Mouse (Mus musculus) Patski (cell line): Measurements from ENCODE around the gene Il9. TPM values are rescaled to one million over a fixed set of nuclear protein-coding genes. Genes with fewer than 3 reads are reported as not detected.
A peak's percentile ranks its signal among the peaks of the same experiment; 100 is the strongest.

Source experiments
- ATAC-seq: fragments of 100-300 bp; one replicate; pipeline ENCODE4 v1.8.0; 2021
- CTCF ChIA-PET: fragments of 350-600 bp; sonication (Branson Sonifier 250); formaldehyde crosslinking; loops from one replicate; lab custom pipeline; 2022; ENCODE audit warnings: inconsistent platforms; lab: Charles Lee
- POLR2A ChIA-PET: fragments of 350-600 bp; sonication (Branson Sonifier 250); formaldehyde crosslinking; loops from one replicate; lab custom pipeline; 2022; ENCODE audit warnings: antibody characterized with exemption, inconsistent platforms; lab: Charles Lee
- DNase-seq: peaks from one replicate; pipeline ENCODE4 v3.0.0-alpha.2; 2011; ENCODE audit warnings: low read depth, low spot score
- H3K27me3 ChIP-seq: fragments of 371-371 bp; one replicate; pipeline ENCODE4 v1.5.1; 2021
- CTCF ChIP-seq: fragments of 100-300 bp; IDR thresholded peaks from one replicate; pipeline ENCODE4 v1.5.1; 2021
- in situ Hi-C: fragments of 300-500 bp; cut with MboI; formaldehyde crosslinking; loops from 3 replicates; pipeline ENCODE4 v1.11.1; 2018; ENCODE audit warnings: low pct_unique_long_range_greater_than_20kb, mixed read lengths
- polyA plus RNA-seq: library from polyadenylated mRNA; unstranded; gene quantifications from one replicate; pipeline ENCODE4 v1.2.3, GENCODE M21; 2021

The Il9 gene
- polyA plus RNA-seq, 1 experiment from 2014 or later: not detected

GRCm38 (mm10) chr13:56509796-56510195 lies 27.8 kb upstream of the Il9 start:
- no peak for DNase-seq
- H3K27me3 ChIP-seq: no peaks in the 10 kb centered on the region
- no peak for TF ChIP-seq CTCF
- in situ Hi-C loops: no loop called here
- ChIA-PET CTCF (interaction anchor here (1.1 kb wide), 1 partner anchor 12 kb away, joined by 4 read pairs; the partner anchor contains the start of gene Fbxl21), POLR2A (no interaction called here)
- ATAC-seq: no peak

DNA sequence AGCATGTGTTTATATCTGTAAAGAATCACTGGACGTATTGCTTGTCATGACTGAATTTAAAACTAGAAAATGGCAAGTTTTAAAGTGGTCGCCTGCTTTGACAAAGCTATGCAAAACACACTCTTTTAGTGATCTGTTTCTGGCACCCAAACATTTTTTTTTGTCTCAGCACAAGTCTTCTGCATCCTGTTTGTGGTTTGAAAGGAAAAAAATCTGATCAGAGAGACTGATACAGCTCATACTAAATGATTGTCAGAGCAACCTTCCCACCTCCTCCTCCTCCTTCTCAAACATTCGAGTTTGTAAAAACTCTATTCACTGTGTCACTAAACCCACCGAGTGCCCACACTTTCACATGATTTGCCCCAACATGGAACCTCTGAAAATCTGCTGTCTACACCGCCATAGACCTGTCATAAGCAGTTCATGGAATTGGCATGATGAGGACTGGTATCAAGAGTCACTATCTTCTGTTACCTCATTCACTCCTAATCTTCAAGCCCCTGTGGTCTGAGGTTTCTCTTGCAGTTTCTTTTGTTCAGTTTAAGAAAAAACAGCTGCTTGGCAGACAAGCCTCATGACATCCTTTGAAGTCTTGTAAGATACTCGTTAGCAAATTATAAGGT lies 24.9 kb upstream of the Il9 start:
- no peaks in the 10 kb centered on the region for H3K27me3 ChIP-seq
- TF ChIP-seq CTCF: no peak
- CTCF ChIA-PET: no interaction called here
- ATAC-seq (no peak), DNase-seq (no peak)
- POLR2A ChIA-PET: interaction anchor here (0.6 kb wide), 1 partner anchor 1278 kb away, joined by 10 read pairs; no protein-coding TSS in a partner anchor
- in situ Hi-C loops: no loop called here

DNA sequence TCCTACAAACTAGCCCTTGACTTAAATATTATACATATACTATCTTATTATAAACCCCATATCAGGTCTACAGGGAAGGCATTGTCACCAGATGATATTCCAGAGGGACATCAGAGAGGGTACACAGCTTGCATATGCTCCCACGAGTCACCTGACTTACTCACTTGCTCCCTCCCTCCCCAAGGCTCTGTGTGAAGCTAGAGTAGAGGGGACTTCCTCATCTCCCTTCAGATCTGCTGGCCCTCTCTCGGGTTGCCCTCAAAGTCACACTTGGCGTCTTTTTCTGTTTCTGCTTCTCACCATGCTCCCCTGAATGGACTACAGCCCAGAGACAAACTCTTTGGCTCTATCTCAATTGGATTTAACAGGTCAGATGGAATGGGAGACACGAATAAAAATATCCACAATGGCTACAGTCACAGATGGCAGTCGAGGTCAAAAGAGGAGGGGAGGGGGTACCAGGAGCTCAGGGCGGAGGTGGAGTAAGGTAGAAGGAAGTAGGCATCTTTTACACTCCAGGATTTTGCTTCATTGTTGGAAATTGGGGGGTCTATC lies 19.9 kb upstream of the Il9 start:
- DNase-seq (no peak), ATAC-seq (no peak)
- in situ Hi-C loops: no loop called here
- H3K27me3 ChIP-seq: no peaks in the 10 kb centered on the region
- ChIA-PET CTCF (interaction anchor here (1.0 kb wide), 1 partner anchor 41 kb away, joined by 3 read pairs; no protein-coding TSS in a partner anchor), POLR2A (no interaction called here)
- TF ChIP-seq CTCF: no peak

DNA sequence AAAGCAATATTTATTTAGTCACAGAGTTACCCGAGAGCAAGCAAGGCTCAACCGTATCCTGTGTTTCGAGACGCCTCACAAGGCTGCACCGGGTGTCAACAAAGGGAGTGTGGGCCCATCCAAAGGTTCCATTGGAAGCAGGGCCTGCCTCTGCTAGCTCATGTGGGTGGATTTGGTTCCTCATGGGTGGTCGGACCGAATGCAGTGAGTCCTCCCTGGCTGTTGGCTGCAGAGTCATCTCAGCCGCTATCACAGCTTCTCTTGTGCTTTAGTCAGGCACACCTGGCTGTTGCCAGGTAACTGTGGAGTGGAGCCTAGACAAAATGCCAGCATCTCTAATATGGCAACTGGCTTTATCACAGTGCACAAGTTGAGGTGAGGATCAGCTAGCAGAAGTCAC lies 18.6 kb upstream of the Il9 start:
- CTCF ChIA-PET: interaction anchor here (1.0 kb wide), 2 partner anchors 42 to 58 kb away, joined by 3 read pairs; no protein-coding TSS in a partner anchor
- H3K27me3 ChIP-seq: no peaks in the 10 kb centered on the region
- no peak for TF ChIP-seq CTCF
- in situ Hi-C loops: no loop called here
- DNase-seq (no peak), ATAC-seq (no peak)
- POLR2A ChIA-PET: no interaction called here

DNA sequence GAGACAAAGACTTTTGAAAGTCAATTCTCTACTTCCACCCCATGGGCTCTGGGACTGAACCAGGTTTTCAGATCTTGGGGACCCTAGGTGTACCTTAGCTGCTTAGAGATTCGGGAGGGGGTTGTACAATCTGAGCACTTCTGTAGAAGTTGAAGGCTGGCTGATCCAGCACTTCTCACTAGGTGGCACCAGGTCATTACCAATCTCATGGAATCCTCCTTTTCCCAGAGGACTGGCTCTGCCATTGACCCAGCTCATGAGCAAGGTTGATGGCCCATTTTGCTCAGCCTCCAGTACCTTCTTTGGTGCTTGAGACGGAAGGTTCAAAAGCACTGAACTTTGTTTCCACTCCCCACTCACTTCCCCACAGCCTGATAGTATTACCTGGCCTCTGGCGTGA lies 18.1 kb upstream of the Il9 start:
- TF ChIP-seq CTCF: peak; percentile 52
- no peak for ATAC-seq
- ChIA-PET CTCF (interaction anchor here (1.0 kb wide), 1 partner anchor 58 kb away, joined by 3 read pairs; no protein-coding TSS in a partner anchor), POLR2A (interaction anchor here (0.6 kb wide), 1 partner anchor 1748 kb away, joined by 6 read pairs; no protein-coding TSS in a partner anchor)
- in situ Hi-C loops: no loop called here
- no peaks in the 10 kb centered on the region for H3K27me3 ChIP-seq
- no peak for DNase-seq

DNA sequence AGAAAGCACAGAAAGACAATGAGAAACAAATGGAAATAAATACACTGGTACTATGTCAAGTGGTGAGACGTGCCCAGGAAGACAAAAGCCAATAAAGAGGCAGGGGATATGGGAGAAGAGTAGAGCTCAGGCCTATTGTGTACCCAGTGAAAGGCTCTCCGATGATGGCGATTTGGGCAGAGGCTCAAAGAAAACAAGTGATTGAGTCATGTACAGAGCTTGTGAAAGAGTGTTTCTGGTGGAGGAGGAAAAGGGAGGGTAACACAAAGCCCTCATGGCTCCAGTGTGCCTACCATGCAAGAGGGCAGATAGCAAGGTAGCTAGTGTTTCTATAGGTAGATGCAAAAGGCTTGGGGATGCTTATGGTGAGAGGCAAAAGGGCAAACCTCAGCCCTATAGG lies 12.4 kb upstream of the Il9 start:
- no peak for TF ChIP-seq CTCF
- in situ Hi-C loops: no loop called here
- ATAC-seq: peak; percentile 73

GRCm38 (mm10) chr13:56488012-56488411 lies 6.0 kb upstream of the Il9 start:
- no peaks in the 10 kb centered on the region for H3K27me3 ChIP-seq
- TF ChIP-seq CTCF: no peak
- DNase-seq (no peak), ATAC-seq (no peak)
- in situ Hi-C loops: no loop called here
- POLR2A ChIA-PET: no interaction called here
- CTCF ChIA-PET: no interaction called here

More for the DNA sequence above, 12.4 kb upstream of the Il9 start:
- DNase-seq: no peak
- CTCF ChIA-PET: no interaction called here
- POLR2A ChIA-PET: no interaction called here
- no peaks in the 10 kb centered on the region for H3K27me3 ChIP-seq

- DNase-seq (no peak), ATAC-seq (no peak)
- peaks cover 3% of the 10 kb centered on the region for H3K27me3 ChIP-seq
- TF ChIP-seq CTCF: no peak
- CTCF ChIA-PET: interaction anchor here (1.3 kb wide), 1 partner anchor 77 kb away, joined by 4 read pairs; no protein-coding TSS in a partner anchor
- POLR2A ChIA-PET: no interaction called here
- in situ Hi-C loops: loop anchor here (5.0 to 10.0 kb wide), 4 partner anchors 69 to 787 kb away; partner anchors contain the start of gene Lect2
These were observed 4.0 kb downstream of the Il9 start for GRCm38 (mm10) chr13:56478027-56478426.

DNA sequence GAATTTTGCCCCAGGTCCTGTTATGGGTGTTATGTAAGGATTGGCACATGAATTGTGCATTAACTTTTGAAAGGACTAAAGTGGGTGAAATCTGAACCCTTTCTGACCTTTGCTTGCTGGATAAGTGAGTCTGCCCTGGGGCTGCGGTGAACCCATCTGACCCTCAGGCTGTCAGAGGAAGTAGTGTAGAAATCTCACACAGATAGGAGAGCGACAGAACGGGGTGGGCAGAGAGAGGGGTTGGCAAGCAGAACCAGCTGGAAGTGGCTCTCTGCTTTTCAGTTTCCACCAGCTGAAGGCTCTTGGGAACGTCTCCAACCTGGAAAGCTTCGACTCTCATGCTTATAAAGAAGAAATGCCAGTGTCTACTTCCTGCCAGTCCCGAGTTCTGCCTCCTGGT lies 4.8 kb downstream of the Il9 start:
- in situ Hi-C loops: loop anchor here (5.0 to 10.0 kb wide), 4 partner anchors 70 to 788 kb away; partner anchors contain the start of gene Lect2
- H3K27me3 ChIP-seq: no peaks in the 10 kb centered on the region
- CTCF ChIA-PET: interaction anchor here (1.3 kb wide), 1 partner anchor 78 kb away, joined by 4 read pairs; no protein-coding TSS in a partner anchor
- ATAC-seq (no peak), DNase-seq (no peak)
- no peak for TF ChIP-seq CTCF
- POLR2A ChIA-PET: interaction anchor here (0.6 kb wide), 1 partner anchor 9 kb away, joined by 5 read pairs; no protein-coding TSS in a partner anchor

DNA sequence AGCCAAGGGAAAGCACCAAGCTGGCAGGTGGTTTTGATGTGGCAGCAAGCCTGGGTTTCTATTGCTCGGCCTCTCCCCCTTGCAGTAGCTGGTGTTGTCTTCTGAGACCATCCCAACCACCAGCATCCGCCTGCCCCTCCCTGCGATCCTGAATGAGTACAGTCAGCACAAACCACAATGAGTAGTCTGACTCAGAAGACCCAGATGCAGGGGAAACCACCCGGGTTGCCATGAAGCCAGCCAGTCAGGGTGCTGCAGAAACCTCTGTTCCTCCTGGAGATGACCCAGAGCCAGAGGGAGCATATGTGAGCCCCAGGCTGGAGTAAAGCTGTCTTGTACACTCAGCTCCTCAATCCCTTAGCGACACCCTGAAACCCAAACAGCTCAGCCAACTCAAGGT lies 5.3 kb downstream of the Il9 start:
- ChIA-PET CTCF (interaction anchor here (1.3 kb wide), 1 partner anchor 78 kb away, joined by 4 read pairs; no protein-coding TSS in a partner anchor), POLR2A (no interaction called here)
- ATAC-seq (peak; percentile 64), DNase-seq (peak; percentile 63)
- H3K27me3 ChIP-seq: no peaks in the 10 kb centered on the region
- in situ Hi-C loops: loop anchor here (5.0 to 10.0 kb wide), 4 partner anchors 71 to 788 kb away; partner anchors contain the start of gene Lect2
- no peak for TF ChIP-seq CTCF

- DNase-seq (no peak), ATAC-seq (peak; percentile 61)
- TF ChIP-seq CTCF: no peak
- H3K27me3 ChIP-seq: no peaks in the 10 kb centered on the region
- ChIA-PET POLR2A (interaction anchor here (1.2 kb wide), 1 partner anchor 56 kb away, joined by 3 read pairs; no protein-coding TSS in a partner anchor), CTCF (interaction anchor here (0.6 to 1.9 kb wide), 5 partner anchors 46 to 261 kb away, joined by 3 to 7 read pairs (median 3); no protein-coding TSS in a partner anchor)
- in situ Hi-C loops: loop anchor here (5.0 to 10.0 kb wide), 4 partner anchors 72 to 789 kb away; partner anchors contain the start of gene Lect2
These were observed 6.7 kb downstream of the Il9 start for GRCm38 (mm10) chr13:56475363-56475762.
